Mouse (Mus musculus) ES-E14 (cell line): ENCODE data around the gene Dpp10. TPM values are rescaled to one million over a fixed set of nuclear protein-coding genes. Genes with fewer than 3 reads are reported as not detected.

Experiments used
- DNase-seq: peaks from one replicate; pipeline ENCODE4 v3.0.0-alpha.2; 2013; ENCODE audit warnings: low read depth, low spot score
- H3K27ac ChIP-seq: 2 replicates; pipeline ENCODE4 v1.5.1; 2012; ENCODE audit warnings: low read depth, mild to moderate bottlenecking, low read length, moderate library complexity, mixed read lengths; ENCODE audit not compliant: poor library complexity, insufficient read depth, severe bottlenecking
- H3K36me3 ChIP-seq: 2 replicates; pipeline ENCODE4 v1.6.1; 2012; ENCODE audit warnings: mild to moderate bottlenecking, low read length, moderate library complexity, mixed read lengths; ENCODE audit not compliant: control insufficient read depth, poor library complexity, insufficient read depth, severe bottlenecking
- H3K4me1 ChIP-seq, 2 experiments: fragments of 150-350 bp in 1 of 2; sonication (generic) in 1 of 2; 2 replicates each; pipeline ENCODE4 v1.6.1; 2012; ENCODE audit warnings: low read length in 2 of 2, mild to moderate bottlenecking in 1 of 2, mixed read lengths in 1 of 2; ENCODE audit not compliant: control insufficient read depth in 2 of 2, insufficient read depth in 2 of 2, poor library complexity in 1 of 2
- H3K4me3 ChIP-seq, 2 experiments: fragments of 150-350 bp in 1 of 2; sonication (generic) in 1 of 2; 2 replicates each; pipeline ENCODE4 v1.5.1; 2012; ENCODE audit warnings: low read length in 2 of 2, low read depth in 1 of 2, mild to moderate bottlenecking in 1 of 2, mixed read lengths in 1 of 2; ENCODE audit not compliant: insufficient read depth in 1 of 2, poor library complexity in 1 of 2, severe bottlenecking in 1 of 2
- H3K9ac ChIP-seq: 2 replicates; pipeline ENCODE4 v1.6.1; 2012; ENCODE audit warnings: low read depth, mild to moderate bottlenecking, low read length, mixed read lengths; ENCODE audit not compliant: poor library complexity, insufficient read depth, severe bottlenecking
- H3K9me3 ChIP-seq: fragments of 150-350 bp; sonication (generic); 2 replicates; pipeline ENCODE4 v1.6.1; 2012; ENCODE audit warnings: low read depth, mild to moderate bottlenecking, low read length; ENCODE audit not compliant: control insufficient read depth, insufficient read depth
- CHD2 ChIP-seq: IDR thresholded peaks from 2 replicates; pipeline ENCODE4 v1.6.1; 2014; ENCODE audit warnings: mild to moderate bottlenecking, low read depth, low read length, inconsistent platforms
- HCFC1 ChIP-seq: IDR thresholded peaks from 2 replicates; pipeline ENCODE4 v1.6.1; 2012; ENCODE audit warnings: low read length, inconsistent platforms, borderline replicate concordance; ENCODE audit not compliant: insufficient read depth
- MAFK ChIP-seq: IDR thresholded peaks from 2 replicates; pipeline ENCODE4 v1.6.1; 2014; ENCODE audit warnings: mild to moderate bottlenecking, low read depth, low read length, inconsistent platforms; ENCODE audit not compliant: insufficient read depth
- ZC3H11A ChIP-seq: IDR thresholded peaks from 2 replicates; pipeline ENCODE4 v1.6.1; 2012; ENCODE audit warnings: low read depth, mild to moderate bottlenecking, inconsistent platforms, low read length, borderline replicate concordance
- ZNF384 ChIP-seq: IDR thresholded peaks from 2 replicates; pipeline ENCODE4 v1.6.1; 2012; ENCODE audit warnings: low read depth, low read length, inconsistent platforms
- in situ Hi-C, 2 experiments: fragments of 600-800 bp; cut with MboI; formaldehyde crosslinking; loops; one replicate each; pipeline ENCODE4 v1.15.1; 2025; ENCODE audit warnings: low sequenced_read_pairs in 2 of 2, inconsistent platforms in 1 of 2; ENCODE audit not compliant: unreplicated experiment in 2 of 2
- total RNA-seq: library from RNA; depleted of rRNA; stranded (reverse); fragments of 300-350 nt; gene quantifications from 2 replicates; pipeline ENCODE4 v1.2.3, GENCODE M21; 2012

The Dpp10 gene
- total RNA-seq, 1 experiment = not detected

- Histone ChIP-seq H3K9me3 (no peaks in the 10 kb centered on the region), H3K9ac (no peak overlapping the region), H3K4me3 (no peak overlapping the region), H3K36me3 (no peaks in the 10 kb centered on the region), H3K27ac (no peak overlapping the region), H3K4me1 (no peaks in the 10 kb centered on the region)
- in situ Hi-C loops = no loop called here
- no peak for TF ChIP-seq ZC3H11A
- no peak for TF ChIP-seq CHD2
- no peak for TF ChIP-seq ZNF384
- no peak for TF ChIP-seq HCFC1
- TF ChIP-seq MAFK = no peak
- DNase-seq = no peak
Measured at GRCm38 (mm10) chr1:123762272-123762671, 283.1 kb downstream of the Dpp10 start.

- no peaks in the 10 kb centered on the region for H3K9me3 ChIP-seq
- in situ Hi-C loops = no loop called here
- no peak for DNase-seq
- no peak overlapping the region for H3K27ac ChIP-seq
- no peaks in the 10 kb centered on the region for H3K36me3 ChIP-seq
- no peaks in the 10 kb centered on the region for H3K4me1 ChIP-seq
- TF ChIP-seq ZNF384 = no peak
- TF ChIP-seq ZC3H11A = no peak
- no peak for TF ChIP-seq CHD2
- TF ChIP-seq HCFC1 = no peak
- no peak for TF ChIP-seq MAFK
- no peak overlapping the region for H3K9ac ChIP-seq
- no peak overlapping the region for H3K4me3 ChIP-seq
Measured at GRCm38 (mm10) chr1:123756055-123756454, 289.3 kb downstream of the Dpp10 start.

GRCm38 (mm10) chr1:123707292-123707691, 338.1 kb downstream of the Dpp10 start:
- in situ Hi-C loops = no loop called here
- Histone ChIP-seq H3K9me3 (no peaks in the 10 kb centered on the region), H3K27ac (no peak overlapping the region), H3K36me3 (no peaks in the 10 kb centered on the region), H3K4me1 (no peaks in the 10 kb centered on the region), H3K9ac (no peak overlapping the region), H3K4me3 (no peak overlapping the region)
- TF ChIP-seq CHD2 = no peak
- TF ChIP-seq HCFC1 = no peak
- TF ChIP-seq MAFK = no peak
- TF ChIP-seq ZC3H11A = no peak
- no peak for TF ChIP-seq ZNF384
- no peak for DNase-seq

- no peak overlapping the region for H3K27ac ChIP-seq
- no peak overlapping the region for H3K4me3 ChIP-seq
- H3K9me3 ChIP-seq = no peaks in the 10 kb centered on the region
- no peak for DNase-seq
- no peak overlapping the region for H3K9ac ChIP-seq
- TF ChIP-seq MAFK = no peak
- TF ChIP-seq ZNF384 = no peak
- no peak for TF ChIP-seq ZC3H11A
- no peak for TF ChIP-seq CHD2
- TF ChIP-seq HCFC1 = no peak
- H3K4me1 ChIP-seq = no peaks in the 10 kb centered on the region
- in situ Hi-C loops = no loop called here
- no peaks in the 10 kb centered on the region for H3K36me3 ChIP-seq
Measured at GRCm38 (mm10) chr1:123658409-123658808, 386.9 kb downstream of the Dpp10 start.

- Histone ChIP-seq H3K27ac (no peak overlapping the region), H3K4me1 (no peaks in the 10 kb centered on the region), H3K4me3 (no peak overlapping the region), H3K36me3 (no peaks in the 10 kb centered on the region), H3K9ac (no peak overlapping the region), H3K9me3 (no peaks in the 10 kb centered on the region)
- in situ Hi-C loops = no loop called here
- TF ChIP-seq ZNF384 (no peak), HCFC1 (no peak)
- no peak for DNase-seq
Measured at GRCm38 (mm10) chr1:123656607-123657006, 388.8 kb downstream of the Dpp10 start.
